Mouse (Mus musculus) neural tube, embryonic 13.5 days (tissue): ENCODE data around the gene Jakmip3. TPM values are rescaled to one million over a fixed set of nuclear protein-coding genes. Genes with fewer than 3 reads are reported as not detected.

Experiments used
- ATAC-seq: fragments of 200-750 bp; cut with Nextera tagmentation; 2 replicates; pipeline ENCODE4 v1.8.0; 2017; ENCODE audit warnings: low read depth, mild to moderate bottlenecking, moderate TSS enrichment, moderate library complexity
- H3K27ac ChIP-seq: fragments of 300-500 bp; sonication (generic); replicated peaks from 2 replicates; pipeline ENCODE4 v1.5.1; 2015; ENCODE audit warnings: moderate library complexity, mild to moderate bottlenecking, inconsistent platforms
- H3K27me3 ChIP-seq: fragments of 300-500 bp; sonication (generic); 2 replicates; pipeline ENCODE4 v1.6.1; 2015; ENCODE audit warnings: mild to moderate bottlenecking, inconsistent platforms
- H3K36me3 ChIP-seq: fragments of 300-500 bp; sonication (generic); 2 replicates; pipeline ENCODE4 v1.6.1; 2015; ENCODE audit warnings: mild to moderate bottlenecking, inconsistent platforms
- H3K4me1 ChIP-seq: fragments of 300-500 bp; sonication (generic); replicated peaks from 2 replicates; pipeline ENCODE4 v1.6.1; 2015; ENCODE audit warnings: inconsistent platforms
- H3K4me2 ChIP-seq: fragments of 300-500 bp; sonication (generic); 2 replicates; pipeline ENCODE4 v1.6.1; 2015; ENCODE audit warnings: inconsistent platforms, mild to moderate bottlenecking, moderate library complexity
- H3K4me3 ChIP-seq: fragments of 300-500 bp; sonication (generic); 2 replicates; pipeline ENCODE4 v1.5.1; 2015; ENCODE audit warnings: mild to moderate bottlenecking, inconsistent platforms
- H3K9ac ChIP-seq: fragments of 300-500 bp; sonication (generic); 2 replicates; pipeline ENCODE4 v1.6.1; 2015; ENCODE audit warnings: moderate library complexity, mild to moderate bottlenecking, inconsistent platforms
- H3K9me3 ChIP-seq: fragments of 300-500 bp; sonication (generic); 2 replicates; pipeline ENCODE4 v1.6.1; 2016; ENCODE audit warnings: inconsistent platforms
- WGBS: fragments of 180-500 bp; shearing (Covaris S2); methylation state at CpG from one replicate; pipeline ENCODE4 v1.1.7; 2015; 5-methylcytosine and 5-hydroxymethylcytosine counted together
- polyA plus RNA-seq: library from polyadenylated mRNA; unstranded; fragments of >200 nt; fragmentation: Nextera tagmentation; extraction: Ambion mirVana; gene quantifications from 2 replicates; pipeline ENCODE4 v1.2.1, GENCODE M21; 2015

The Jakmip3 gene
- polyA plus RNA-seq, 1 experiment from 2014 or later: 5.1 TPM

DNA sequence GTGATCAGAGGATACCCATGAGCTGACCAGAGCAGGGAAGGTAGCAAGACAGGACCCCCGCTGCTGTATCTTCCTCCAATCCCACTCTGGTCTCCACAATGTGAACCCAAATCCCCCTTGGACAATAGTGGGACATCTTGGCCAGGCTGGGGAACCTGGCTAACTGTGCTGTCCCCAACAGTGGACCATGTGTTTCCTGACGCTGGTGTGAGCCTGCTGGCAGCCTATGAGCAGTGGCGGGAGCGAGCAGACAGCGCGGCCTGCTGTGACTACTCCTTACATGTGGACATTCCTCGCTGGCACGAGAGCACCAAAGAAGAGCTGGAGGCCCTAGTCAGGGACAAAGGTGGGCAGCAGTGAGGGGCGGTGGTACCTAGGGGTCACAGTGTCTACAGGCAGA lies 151.2 kb downstream of the Jakmip3 start:
- no peaks in the 10 kb centered on the region for H3K9me3 ChIP-seq
- WGBS: 94% methylated on average over 9 of the region's 9 CpGs
- ATAC-seq: no peak
- peaks cover 75% of the 10 kb centered on the region for H3K36me3 ChIP-seq
- H3K4me1 ChIP-seq: peaks cover 43% of the 10 kb centered on the region
- H3K27ac ChIP-seq: no peak overlapping the region
- no peak overlapping the region for H3K9ac ChIP-seq
- H3K27me3 ChIP-seq: no peaks in the 10 kb centered on the region
- no peak overlapping the region for H3K4me3 ChIP-seq
- no peak overlapping the region for H3K4me2 ChIP-seq

- WGBS: 94% methylated on average over 5 of the region's 5 CpGs
- Histone ChIP-seq H3K4me3 (no peak overlapping the region), H3K9ac (no peak overlapping the region), H3K9me3 (no peaks in the 10 kb centered on the region), H3K27me3 (no peaks in the 10 kb centered on the region), H3K4me2 (no peak overlapping the region), H3K36me3 (peaks cover 83% of the 10 kb centered on the region), H3K27ac (no peak overlapping the region), H3K4me1 (peaks cover 33% of the 10 kb centered on the region)
- no peak for ATAC-seq
Measured at GRCm38 (mm10) chr7:139092676-139093075, 152.1 kb downstream of the Jakmip3 start.

GRCm38 (mm10) chr7:139093124-139093523 lies 152.6 kb downstream of the Jakmip3 start:
- H3K4me3 ChIP-seq: no peak overlapping the region
- no peak overlapping the region for H3K9ac ChIP-seq
- peaks cover 28% of the 10 kb centered on the region for H3K4me1 ChIP-seq
- peaks cover 87% of the 10 kb centered on the region for H3K36me3 ChIP-seq
- H3K4me2 ChIP-seq: no peak overlapping the region
- H3K27me3 ChIP-seq: no peaks in the 10 kb centered on the region
- H3K27ac ChIP-seq: no peak overlapping the region
- no peaks in the 10 kb centered on the region for H3K9me3 ChIP-seq
- 92% methylated on average over 5 of the region's 5 CpGs for WGBS
- ATAC-seq: no peak

- peaks cover 94% of the 10 kb centered on the region for H3K36me3 ChIP-seq
- ATAC-seq: no peak
- H3K4me1 ChIP-seq: peaks cover 22% of the 10 kb centered on the region
- H3K27me3 ChIP-seq: no peaks in the 10 kb centered on the region
- no peak overlapping the region for H3K4me2 ChIP-seq
- WGBS: 86% methylated on average over 7 of the region's 7 CpGs
- no peak overlapping the region for H3K9ac ChIP-seq
- no peaks in the 10 kb centered on the region for H3K9me3 ChIP-seq
- H3K4me3 ChIP-seq: no peak overlapping the region
- no peak overlapping the region for H3K27ac ChIP-seq
Measured at GRCm38 (mm10) chr7:139093781-139094180, 153.3 kb downstream of the Jakmip3 start.

DNA sequence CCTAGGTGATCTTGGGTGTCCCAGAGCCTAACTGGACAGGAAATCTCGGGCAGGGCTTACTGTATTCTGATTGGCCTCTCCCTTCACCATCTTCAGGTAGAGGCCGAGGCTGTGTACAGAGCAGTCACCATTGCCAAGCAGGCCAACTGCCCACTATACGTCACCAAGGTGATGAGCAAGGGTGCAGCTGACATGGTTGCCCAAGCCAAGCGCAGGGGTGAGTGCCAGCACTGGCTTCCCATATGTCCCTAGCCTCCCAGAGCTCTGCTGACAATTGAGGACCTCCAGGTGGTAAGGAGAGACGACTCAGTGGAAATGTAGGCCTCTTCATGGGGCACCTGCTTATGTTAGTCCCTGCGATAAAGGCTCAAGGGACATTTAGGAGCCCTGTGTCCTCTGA lies 154.2 kb downstream of the Jakmip3 start:
- H3K9ac ChIP-seq: no peak overlapping the region
- no peaks in the 10 kb centered on the region for H3K27me3 ChIP-seq
- 81% methylated on average over 6 of the region's 6 CpGs for WGBS
- ATAC-seq: no peak
- H3K4me2 ChIP-seq: no peak overlapping the region
- H3K4me1 ChIP-seq: peaks cover 12% of the 10 kb centered on the region
- H3K27ac ChIP-seq: no peak overlapping the region
- H3K9me3 ChIP-seq: no peaks in the 10 kb centered on the region
- peaks cover 98% of the 10 kb centered on the region for H3K36me3 ChIP-seq
- no peak overlapping the region for H3K4me3 ChIP-seq

GRCm38 (mm10) chr7:139095282-139095681 lies 154.8 kb downstream of the Jakmip3 start:
- ATAC-seq: no peak
- 86% methylated on average over 7 of the region's 7 CpGs for WGBS
- H3K36me3 ChIP-seq: peaks cover 98% of the 10 kb centered on the region

DNA sequence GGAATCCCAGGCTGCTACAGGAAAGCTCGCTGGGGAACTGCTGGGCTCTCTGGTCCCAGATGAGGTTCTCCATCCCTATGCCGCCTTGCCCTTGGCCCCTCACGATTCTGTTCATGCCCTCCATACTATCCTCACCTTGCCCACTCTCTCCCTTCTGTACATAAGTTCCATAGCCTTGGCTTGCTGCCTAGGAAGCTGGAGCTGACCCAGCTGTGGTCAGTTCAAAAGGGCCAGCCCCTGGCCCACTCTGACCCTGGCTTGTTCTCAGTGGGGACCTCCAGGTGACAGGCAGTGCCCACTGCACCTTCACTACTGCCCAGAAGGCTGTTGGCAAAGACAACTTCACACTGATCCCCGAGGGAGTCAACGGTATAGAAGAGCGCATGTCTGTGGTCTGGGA lies 155.9 kb downstream of the Jakmip3 start:
- H3K4me2 ChIP-seq: no peak overlapping the region
- H3K9ac ChIP-seq: no peak overlapping the region
- H3K4me3 ChIP-seq: no peak overlapping the region
- no peaks in the 10 kb centered on the region for H3K27me3 ChIP-seq
- no peak for ATAC-seq
- no peak overlapping the region for H3K27ac ChIP-seq
- 85% methylated on average over 6 of the region's 6 CpGs for WGBS
- H3K36me3 ChIP-seq: peaks cover 98% of the 10 kb centered on the region
- no peaks in the 10 kb centered on the region for H3K9me3 ChIP-seq
- no peaks in the 10 kb centered on the region; the same call in none of the 2 replicates for H3K4me1 ChIP-seq

More at GRCm38 (mm10) chr7:139095282-139095681, 154.8 kb downstream of the Jakmip3 start:
- Histone ChIP-seq H3K9ac (no peak overlapping the region), H3K4me3 (no peak overlapping the region), H3K4me1 (peaks cover 7% of the 10 kb centered on the region), H3K27ac (no peak overlapping the region), H3K27me3 (no peaks in the 10 kb centered on the region), H3K9me3 (no peaks in the 10 kb centered on the region), H3K4me2 (no peak overlapping the region)

GRCm38 (mm10) chr7:139100531-139101095 lies 160.1 kb downstream of the Jakmip3 start:
- H3K36me3 ChIP-seq: peaks cover 69% of the 10 kb centered on the region
- ATAC-seq: no peak
- 78% methylated on average over 12 of the region's 12 CpGs for WGBS
- no peaks in the 10 kb centered on the region for H3K9me3 ChIP-seq
- no peak overlapping the region for H3K9ac ChIP-seq
- H3K27me3 ChIP-seq: no peaks in the 10 kb centered on the region
- H3K4me1 ChIP-seq: peaks cover 3% of the 10 kb centered on the region; the same call in 1 of the 2 replicates
- no peak overlapping the region for H3K4me3 ChIP-seq
- H3K4me2 ChIP-seq: no peak overlapping the region
- H3K27ac ChIP-seq: 0 out of 2 replicates have a peak overlapping the region, but pooled peaks have one; percentile 23

GRCm38 (mm10) chr7:139101286-139101804 lies 160.8 kb downstream of the Jakmip3 start:
- ATAC-seq: no peak
- H3K9me3 ChIP-seq: no peaks in the 10 kb centered on the region
- peak overlapping the region; percentile 23; the same call in 1 of the 2 replicates for H3K27ac ChIP-seq
- H3K4me2 ChIP-seq: no peak overlapping the region
- no peak overlapping the region for H3K4me3 ChIP-seq
- WGBS: 77% methylated on average over 10 of the region's 10 CpGs
- H3K9ac ChIP-seq: no peak overlapping the region
- peaks cover 62% of the 10 kb centered on the region for H3K36me3 ChIP-seq
- no peaks in the 10 kb centered on the region for H3K27me3 ChIP-seq
- H3K4me1 ChIP-seq: peaks cover 3% of the 10 kb centered on the region; the same call in 1 of the 2 replicates

DNA sequence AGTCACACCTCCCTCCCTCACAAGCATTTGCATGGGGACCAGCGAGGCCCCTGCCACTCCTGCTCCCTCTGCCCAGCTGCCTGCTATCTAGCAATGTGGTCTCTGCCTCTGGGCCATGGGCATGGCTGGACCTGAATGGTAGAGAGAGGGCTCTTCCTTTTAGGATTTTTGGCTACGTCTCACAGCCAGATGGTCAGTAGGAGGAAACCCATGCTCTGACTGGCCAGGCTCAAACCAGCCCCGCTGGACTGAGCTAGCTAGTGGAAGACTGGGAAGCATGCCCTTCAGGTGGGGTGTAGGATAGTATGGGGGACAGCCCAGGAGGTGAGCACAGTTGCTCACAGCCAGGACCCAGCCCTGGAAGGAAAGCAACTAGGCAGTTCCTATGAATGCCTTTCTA lies 161.3 kb downstream of the Jakmip3 start:
- no peak overlapping the region for H3K9ac ChIP-seq
- H3K4me3 ChIP-seq: no peak overlapping the region
- no peak overlapping the region for H3K4me2 ChIP-seq
- WGBS: 71% methylated on average over 3 of the region's 3 CpGs
- H3K27ac ChIP-seq: peak overlapping the region; percentile 29
- H3K36me3 ChIP-seq: peaks cover 57% of the 10 kb centered on the region
- H3K27me3 ChIP-seq: no peaks in the 10 kb centered on the region
- H3K4me1 ChIP-seq: peaks cover 3% of the 10 kb centered on the region; the same call in 1 of the 2 replicates
- H3K9me3 ChIP-seq: no peaks in the 10 kb centered on the region
- ATAC-seq: no peak

- Histone ChIP-seq H3K36me3 (peaks cover 37% of the 10 kb centered on the region), H3K27ac (peak overlapping the region; percentile 1; the same call in 1 of the 2 replicates), H3K9me3 (no peaks in the 10 kb centered on the region), H3K4me1 (peaks cover 3% of the 10 kb centered on the region; the same call in 1 of the 2 replicates), H3K9ac (no peak overlapping the region), H3K4me2 (no peak overlapping the region), H3K4me3 (no peak overlapping the region), H3K27me3 (no peaks in the 10 kb centered on the region)
- WGBS: 43% methylated on average over 10 of the region's 10 CpGs
- peak; percentile 37; the same call in 1 of the 2 replicates for ATAC-seq
Measured at GRCm38 (mm10) chr7:139103960-139104381, 163.4 kb downstream of the Jakmip3 start.

DNA sequence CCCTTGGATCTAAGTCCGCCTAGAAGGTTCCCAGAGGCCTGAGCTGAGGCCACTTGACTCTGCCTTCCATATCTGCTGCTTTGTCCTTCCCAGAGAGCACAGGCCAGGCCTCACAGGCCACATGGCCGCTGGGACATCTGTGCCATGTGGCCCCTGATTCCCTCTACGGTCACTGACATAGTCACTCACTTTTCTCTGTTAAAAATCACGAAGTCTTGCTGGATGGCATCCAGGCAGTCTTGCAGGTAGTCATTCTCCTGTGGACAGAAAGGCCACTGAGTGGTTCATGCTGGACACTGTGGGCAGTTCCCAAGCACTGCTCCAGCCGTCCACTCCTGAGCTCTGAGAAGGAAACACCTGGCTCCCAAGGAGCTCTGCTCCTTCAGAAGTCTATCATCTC lies 164.5 kb downstream of the Jakmip3 start:
- no peak for ATAC-seq
- H3K4me2 ChIP-seq: no peak overlapping the region
- no peaks in the 10 kb centered on the region for H3K9me3 ChIP-seq
- peaks cover 3% of the 10 kb centered on the region; the same call in 1 of the 2 replicates for H3K4me1 ChIP-seq
- H3K27me3 ChIP-seq: no peaks in the 10 kb centered on the region
- WGBS: 85% methylated on average over 5 of the region's 5 CpGs
- H3K36me3 ChIP-seq: peaks cover 26% of the 10 kb centered on the region
- H3K27ac ChIP-seq: no peak overlapping the region
- H3K4me3 ChIP-seq: no peak overlapping the region
- no peak overlapping the region for H3K9ac ChIP-seq
